Mouse (Mus musculus): Measurements from ENCODE around the gene Sec24d.

GRCm38 (mm10) chr3:123307446-123307845, 40.2 kb downstream of the Sec24d start:
- no peak for TF ChIP-seq HCFC1 (IDR thresholded peaks at IDR 0.05; ENCODE audit: borderline replicate concordance, insufficient read depth, low read length)
- no peak for TF ChIP-seq CHD2 (IDR thresholded peaks at IDR 0.05; ENCODE audit: low read depth, low read length)
- no peak for TF ChIP-seq MAFK (IDR thresholded peaks at IDR 0.05; ENCODE audit: insufficient read depth, low read depth, low read length)
- TF ChIP-seq ZNF384 (IDR thresholded peaks at IDR 0.05; ENCODE audit: low read depth, low read length), result no peak
- no peak for TF ChIP-seq ZC3H11A (IDR thresholded peaks at IDR 0.05; ENCODE audit: borderline replicate concordance, low read depth, low read length)

Data from ES-E14 (cell line).